Mouse (Mus musculus) heart, postnatal 0 days (tissue): ENCODE measurements around the gene Gm37240. TPM values are rescaled to one million over a fixed set of nuclear protein-coding genes. Genes with fewer than 3 reads are reported as not detected.
A peak's percentile ranks its signal among the peaks of the same experiment; 100 is the strongest.

Source experiments
- ATAC-seq: fragments of 200-750 bp; cut with Nextera tagmentation; 2 replicates; pipeline ENCODE4 v1.8.0; 2017; ENCODE audit warnings: low read depth, moderate number of reproducible peaks, moderate library complexity; ENCODE audit not compliant: insufficient read depth
- DNase-seq: peaks from one replicate; pipeline ENCODE4 v3.0.0-alpha.2; 2016; ENCODE audit warnings: low spot score
- H3K27ac ChIP-seq: fragments of 300-500 bp; sonication (generic); 2 replicates; pipeline ENCODE4 v1.5.1; 2014; ENCODE audit warnings: low read depth, mild to moderate bottlenecking
- H3K27me3 ChIP-seq: fragments of 300-500 bp; sonication (generic); 2 replicates; pipeline ENCODE4 v1.6.1; 2014; ENCODE audit warnings: low read length, mixed read lengths; ENCODE audit not compliant: control insufficient read depth, insufficient read depth
- H3K36me3 ChIP-seq: fragments of 300-500 bp; sonication (generic); replicated peaks from 2 replicates; pipeline ENCODE4 v1.6.1; 2014; ENCODE audit warnings: low read length, mixed read lengths; ENCODE audit not compliant: control insufficient read depth, insufficient read depth
- H3K4me1 ChIP-seq: fragments of 300-500 bp; sonication (generic); 2 replicates; pipeline ENCODE4 v1.6.1; 2014; ENCODE audit warnings: antibody characterized with exemption; ENCODE audit not compliant: control insufficient read depth, insufficient read depth
- H3K4me2 ChIP-seq: fragments of 300-500 bp; sonication (generic); 2 replicates; pipeline ENCODE4 v1.6.1; 2014; ENCODE audit warnings: low read depth, mild to moderate bottlenecking, low read length, moderate library complexity
- H3K4me3 ChIP-seq: fragments of 300-500 bp; sonication (generic); 2 replicates; pipeline ENCODE4 v1.5.1; 2014; ENCODE audit warnings: low read depth, low read length
- H3K9ac ChIP-seq: fragments of 300-500 bp; sonication (generic); replicated peaks from 2 replicates; pipeline ENCODE4 v1.6.1; 2014; ENCODE audit warnings: low read depth, low read length, mixed read lengths
- H3K9me3 ChIP-seq: fragments of 300-500 bp; sonication (generic); replicated peaks from 2 replicates; pipeline ENCODE4 v1.6.1; 2016; ENCODE audit warnings: low read length; ENCODE audit not compliant: control insufficient read depth
- CTCF ChIP-seq: IDR thresholded peaks from 2 replicates; pipeline ENCODE4 v1.5.1; 2016; ENCODE audit warnings: antibody characterized with exemption, control low read depth, low read depth
- EP300 ChIP-seq: IDR thresholded peaks from 2 replicates; pipeline ENCODE4 v1.6.1; 2016; ENCODE audit warnings: antibody characterized with exemption, low read depth
- WGBS: fragments of 180-500 bp; shearing (Covaris S2); extraction: QIAGEN DNeasy Blood & Tissue Kit; methylation state at CpG from one replicate; pipeline ENCODE4 v1.1.7; 2014; 5-methylcytosine and 5-hydroxymethylcytosine counted together
- polyA plus RNA-seq: library from polyadenylated mRNA; unstranded; fragments of >200 nt; fragmentation: Nextera tagmentation; extraction: Ambion mirVana; gene quantifications from 2 replicates; pipeline ENCODE4 v1.2.1, GENCODE M21; 2015
- total RNA-seq: library from RNA; depleted of rRNA; stranded (reverse); fragments of >200 nt; gene quantifications from 2 replicates; pipeline ENCODE4 v1.2.3, GENCODE M21; 2014; ENCODE audit warnings: low replicate concordance

Gene Gm37240
- total and polyA plus RNA-seq, 2 experiments from 2014 or later: 21.7 to 72.1 TPM

DNA sequence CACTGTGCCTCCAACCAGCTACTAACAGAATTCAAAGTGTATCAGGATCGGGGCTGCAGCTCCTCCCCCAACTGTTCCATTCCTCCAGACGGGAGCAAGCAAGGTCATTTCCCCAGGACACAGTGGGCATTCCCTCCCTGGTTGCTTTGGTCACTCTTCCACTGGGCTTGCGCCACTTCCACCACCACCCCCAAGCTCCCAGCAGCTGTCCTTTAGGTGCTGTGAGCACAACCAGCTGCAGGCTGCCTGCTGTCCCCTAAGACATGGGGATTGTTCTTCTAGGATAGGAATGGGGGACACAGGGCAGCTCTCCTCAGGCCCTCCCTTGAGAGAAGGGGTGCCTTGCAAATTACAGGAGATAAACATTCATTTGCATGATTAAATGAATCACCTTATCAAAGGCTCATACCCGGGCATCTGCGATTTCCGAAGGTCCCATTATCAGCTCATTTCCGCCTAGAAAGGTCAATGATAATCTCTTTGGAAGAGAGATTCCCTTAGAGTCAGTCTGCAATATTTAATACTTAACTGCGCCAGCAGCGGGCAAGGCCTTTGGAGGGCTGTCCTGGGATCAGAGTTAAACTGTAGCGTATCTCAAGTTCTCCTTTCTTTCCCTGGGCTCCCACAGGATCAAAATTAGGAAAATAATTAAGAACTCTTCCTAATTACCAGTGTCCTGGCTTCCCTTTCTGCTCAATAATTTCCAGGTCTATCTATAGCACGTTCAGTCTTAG, 1247.4 kb downstream of the Gm37240 start:
- no peak for TF ChIP-seq EP300
- TF ChIP-seq CTCF: no peak
- WGBS: 34% methylated on average over 11 of the region's 11 CpGs
- DNase-seq (peak; percentile 37), ATAC-seq (peak; percentile 76)
- H3K36me3 ChIP-seq: no peaks in the 10 kb centered on the region
- no peak overlapping the region for H3K9ac ChIP-seq
- no peak overlapping the region for H3K4me2 ChIP-seq
- H3K9me3 ChIP-seq: no peaks in the 10 kb centered on the region
- H3K27ac ChIP-seq: peak overlapping the region; percentile 61
- H3K27me3 ChIP-seq: no peaks in the 10 kb centered on the region
- H3K4me1 ChIP-seq: peaks cover 24% of the 10 kb centered on the region
- no peak overlapping the region for H3K4me3 ChIP-seq

DNA sequence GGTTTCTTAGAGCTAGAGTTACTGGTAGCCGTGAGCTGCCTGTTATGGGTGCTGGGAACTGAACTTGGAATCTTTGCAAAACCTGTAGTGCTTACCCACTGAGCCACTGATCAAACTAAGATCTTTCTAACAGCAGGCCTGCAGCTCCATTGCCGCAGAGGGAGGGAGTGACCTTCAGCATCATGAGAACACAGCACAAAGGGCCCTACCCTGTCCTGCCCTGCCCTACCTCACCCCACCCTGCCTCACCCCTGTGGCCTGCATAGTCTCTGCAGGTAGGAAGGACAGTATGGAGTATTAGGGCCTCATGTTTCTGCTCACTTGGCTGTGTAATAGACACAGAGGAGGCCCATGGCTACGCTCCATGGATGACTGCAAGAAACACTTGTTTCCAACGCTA, 1248.5 kb downstream of the Gm37240 start:
- Histone ChIP-seq H3K27ac (peak overlapping the region; percentile 61; the same call in 1 of the 2 replicates), H3K9ac (no peak overlapping the region), H3K36me3 (no peaks in the 10 kb centered on the region), H3K27me3 (no peaks in the 10 kb centered on the region), H3K4me1 (peaks cover 24% of the 10 kb centered on the region), H3K4me3 (no peak overlapping the region), H3K4me2 (no peak overlapping the region), H3K9me3 (no peaks in the 10 kb centered on the region)
- DNase-seq: no peak
- WGBS: 81% methylated on average over 4 of the region's 4 CpGs
- no peak for TF ChIP-seq EP300
- no peak for TF ChIP-seq CTCF
- no peak for ATAC-seq

DNA sequence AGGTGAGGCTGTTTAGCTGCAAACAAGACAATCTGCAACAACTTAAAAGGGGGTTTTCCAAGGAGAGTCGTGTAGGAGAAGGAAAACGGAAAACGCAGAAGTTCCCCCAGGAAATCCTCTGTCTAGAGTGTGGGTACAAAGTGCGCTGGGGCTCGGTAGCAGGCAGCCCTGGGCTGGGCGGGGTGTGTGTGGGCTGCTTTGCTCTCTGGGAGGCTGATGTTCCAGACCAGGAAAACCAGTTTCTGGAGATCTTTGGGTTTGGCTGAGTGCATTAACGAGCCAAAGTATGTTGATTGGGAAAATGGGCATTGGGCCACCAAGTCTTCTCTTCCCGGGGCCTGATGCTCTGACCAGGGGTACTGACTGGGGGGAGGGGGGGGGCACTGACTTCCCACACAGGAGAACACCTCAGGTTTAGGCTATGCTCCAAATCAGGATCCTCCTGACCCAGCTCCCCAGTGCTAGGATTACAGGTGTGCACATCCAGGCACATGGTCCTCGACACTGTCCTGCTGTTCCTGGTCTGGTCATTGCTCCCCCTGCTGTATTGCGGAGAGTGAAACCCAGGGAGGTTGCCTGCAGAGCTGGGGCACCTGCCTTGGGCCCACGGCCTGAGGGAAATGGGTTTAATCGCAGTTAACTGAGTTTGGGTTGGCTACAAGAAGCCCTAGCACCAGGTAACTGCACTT, 1249.3 kb downstream of the Gm37240 start:
- WGBS: 72% methylated on average over 12 of the region's 12 CpGs
- Histone ChIP-seq H3K4me2 (no peak overlapping the region), H3K27ac (no peak overlapping the region), H3K4me1 (peaks cover 24% of the 10 kb centered on the region), H3K27me3 (no peaks in the 10 kb centered on the region), H3K4me3 (no peak overlapping the region), H3K36me3 (no peaks in the 10 kb centered on the region), H3K9me3 (no peaks in the 10 kb centered on the region), H3K9ac (no peak overlapping the region)
- no peak for ATAC-seq
- no peak for DNase-seq
- no peak for TF ChIP-seq EP300
- TF ChIP-seq CTCF: no peak

DNA sequence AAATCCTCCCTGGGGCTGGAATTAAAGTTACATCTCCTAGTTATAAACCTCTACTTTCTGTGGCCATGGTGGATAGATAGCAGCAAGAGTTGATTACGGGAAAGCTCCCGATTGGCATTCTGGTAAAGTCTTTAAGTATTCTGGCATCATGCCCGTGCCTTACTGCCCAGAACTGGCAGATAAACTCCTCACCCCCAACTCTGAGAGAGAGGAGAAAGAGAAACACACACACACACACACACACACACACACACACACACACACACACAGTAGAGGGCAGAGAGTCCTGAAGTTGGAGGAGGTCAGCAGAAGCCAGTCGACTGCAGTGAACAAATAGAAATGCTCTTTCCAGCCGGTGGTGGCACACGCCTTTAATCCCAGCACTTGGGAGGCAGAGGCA, 1250.2 kb downstream of the Gm37240 start:
- no peaks in the 10 kb centered on the region for H3K9me3 ChIP-seq
- H3K27me3 ChIP-seq: no peaks in the 10 kb centered on the region
- no peak overlapping the region for H3K4me2 ChIP-seq
- H3K4me3 ChIP-seq: no peak overlapping the region
- TF ChIP-seq EP300: no peak
- TF ChIP-seq CTCF: no peak
- peaks cover 24% of the 10 kb centered on the region for H3K4me1 ChIP-seq
- DNase-seq (peak; percentile 43), ATAC-seq (peak; percentile 63; the same call in 1 of the 2 replicates)
- no peaks in the 10 kb centered on the region for H3K36me3 ChIP-seq
- WGBS: 21% methylated on average over 6 of the region's 6 CpGs
- H3K27ac ChIP-seq: peak overlapping the region; percentile 49
- H3K9ac ChIP-seq: no peak overlapping the region

DNA sequence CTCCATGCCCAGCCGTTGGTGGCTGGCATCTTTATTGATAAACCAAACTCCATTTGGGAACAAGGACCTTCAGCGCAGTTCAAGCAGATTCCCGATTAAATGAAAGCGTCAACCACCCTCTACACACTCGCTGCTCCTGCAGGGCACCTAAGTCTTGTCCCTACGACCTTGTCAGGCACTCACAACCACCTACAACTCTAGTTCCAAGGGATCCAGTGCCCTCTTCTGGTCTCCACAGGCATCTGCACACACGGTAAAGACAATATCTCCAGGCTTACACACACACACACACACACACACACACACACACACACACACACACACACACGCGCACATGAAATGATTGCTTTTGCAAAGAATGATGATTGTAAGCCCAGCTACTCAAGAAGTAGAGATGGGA, 1255.7 kb downstream of the Gm37240 start:
- H3K36me3 ChIP-seq: no peaks in the 10 kb centered on the region
- TF ChIP-seq CTCF: no peak
- no peak for TF ChIP-seq EP300
- H3K9me3 ChIP-seq: no peaks in the 10 kb centered on the region
- no peaks in the 10 kb centered on the region for H3K27me3 ChIP-seq
- no peak overlapping the region for H3K9ac ChIP-seq
- no peak overlapping the region for H3K4me2 ChIP-seq
- 0 out of 2 replicates have a peak, but pooled peaks cover 5% of the 10 kb centered on the region for H3K4me1 ChIP-seq
- H3K27ac ChIP-seq: no peak overlapping the region
- no peak for DNase-seq
- no peak for ATAC-seq
- H3K4me3 ChIP-seq: no peak overlapping the region
- 94% methylated on average over 9 of the region's 9 CpGs for WGBS
